ENCODE assay signal across 24 mouse cellular contexts in genomic region chr9:14891891-14892290, GRCm38 (mm10). TPM values are rescaled to one million over a fixed set of nuclear protein-coding genes. Genes with fewer than 3 reads are reported as not detected.
DNase-seq lines count a peak whose midpoint lies in the region; ATAC-seq lines count a peak whose summit lies in the region.
"Had no signal": no experiment of that assay in that cellular context is flagged by ENCODE, and none has a peak within 500 bp of the region (broad histone marks: within the 10 kb centered on the region; RNA-seq: fewer than 3 reads in every experiment).

No protein-coding gene starts in this region.

- no peak overlapping the region for H3K9ac ChIP-seq in hindbrain, embryonic 13.5 days
- H3K9ac ChIP-seq: forebrain, embryonic 13.5 days; heart, embryonic 15.5 days; hindbrain, embryonic 14.5 days; liver, embryonic 12.5 days; liver, postnatal 0 days; neural tube, embryonic 15.5 days had no signal

- H3K36me3 ChIP-seq in hindbrain, embryonic 10.5 days: no peaks in the 10 kb centered on the region
- H3K36me3 ChIP-seq in hindbrain, embryonic 13.5 days: no peaks in the 10 kb centered on the region
- H3K36me3 ChIP-seq: G1E; heart, embryonic 15.5 days; liver, embryonic 12.5 days; neural tube, embryonic 15.5 days had no signal

- H3K9me3 ChIP-seq in hindbrain, embryonic 10.5 days: no peaks in the 10 kb centered on the region
- H3K9me3 ChIP-seq in hindbrain, embryonic 13.5 days: no peaks in the 10 kb centered on the region
- H3K9me3 ChIP-seq: forebrain, embryonic 13.5 days; G1E; heart, embryonic 15.5 days; liver, embryonic 12.5 days; neural tube, embryonic 15.5 days had no signal

- ATAC-seq in hindbrain, embryonic 13.5 days (ENCODE audit: low FRiP score): no peak
- ATAC-seq: forebrain, embryonic 13.5 days; inflammation-experienced regulatory T-cells, adult 6 months; liver, embryonic 12.5 days; liver, postnatal 0 days had no signal

- H3K4me2 ChIP-seq in hindbrain, embryonic 13.5 days: no peak overlapping the region
- H3K4me2 ChIP-seq: forebrain, embryonic 13.5 days; heart, embryonic 15.5 days; hindbrain, embryonic 14.5 days; liver, embryonic 12.5 days; neural tube, embryonic 15.5 days had no signal

- H3K4me1 ChIP-seq in hindbrain, embryonic 10.5 days (replicated peaks): peaks cover 19% of the 10 kb centered on the region; the same call in 1 of the 2 replicates
- peaks cover 28% of the 10 kb centered on the region for H3K4me1 ChIP-seq in hindbrain, embryonic 13.5 days (replicated peaks)
- H3K4me1 ChIP-seq: heart, embryonic 15.5 days had no signal

- H3K27me3 ChIP-seq in hindbrain, embryonic 10.5 days (ENCODE audit: insufficient read depth, poor library complexity, severe bottlenecking): no peaks in the 10 kb centered on the region
- no peaks in the 10 kb centered on the region for H3K27me3 ChIP-seq in hindbrain, embryonic 13.5 days
- H3K27me3 ChIP-seq: forebrain, embryonic 13.5 days; liver, embryonic 12.5 days; neural tube, embryonic 15.5 days had no signal

- 0 out of 2 replicates have a peak overlapping the region, but pooled peaks have one; percentile 8 for H3K27ac ChIP-seq in hindbrain, embryonic 10.5 days
- no peak overlapping the region for H3K27ac ChIP-seq in hindbrain, embryonic 13.5 days
- H3K27ac ChIP-seq: forebrain, embryonic 13.5 days; heart, embryonic 15.5 days; hindbrain, embryonic 14.5 days; left cerebral cortex, adult 2 months; liver, embryonic 12.5 days; macrophage; neural tube, embryonic 15.5 days had no signal

- DNase-seq in hindbrain, embryonic 10.5 days (ENCODE audit: low spot score): no peak
- peak; percentile 4 for DNase-seq in thymus, postnatal 4 days
- no peak for DNase-seq in thymus, postnatal 36 days
- DNase-seq in cerebellum, adult 9-10 months: peak; percentile 10
- peak; percentile 50 to 56 for DNase-seq in cerebellum, postnatal 36 days
- no peak for DNase-seq in ovary, adult 18-20 months (ENCODE audit: low spot score)
- no peak for DNase-seq in spleen, postnatal 4 days (ENCODE audit: low spot score in 2 of 2)
- DNase-seq: adrenal gland, postnatal 14 days; gastrocnemius, postnatal 14 days; kidney, adult 11 months; liver, postnatal 0 days; midbrain, embryonic 14.5 days; right cerebral cortex, postnatal 4 days had no signal

- no peak overlapping the region for H3K4me3 ChIP-seq in hindbrain, embryonic 10.5 days
- no peak overlapping the region for H3K4me3 ChIP-seq in hindbrain, embryonic 13.5 days
- H3K4me3 ChIP-seq: forebrain, embryonic 13.5 days; heart, embryonic 15.5 days; left cerebral cortex, adult 2 months; liver, embryonic 12.5 days; neural tube, embryonic 15.5 days had no signal

- 86% methylated on average over 5 of the region's 5 CpGs for WGBS in hindbrain, embryonic 10.5 days
- 77% methylated on average over 5 of the region's 5 CpGs for WGBS in hindbrain, embryonic 13.5 days

RNA-seq across cellular contexts. Expression of gene Izumo1r, which starts 11.9 kb away (rescaled TPM):
- polyA plus RNA-seq in hindbrain, embryonic 10.5 days (2016; fragmentation: Nextera tagmentation; extraction: Ambion mirVana): 0.24 TPM in 1 of 2 replicates, not detected in the other
- polyA plus RNA-seq in hindbrain, embryonic 13.5 days (2015; fragmentation: Nextera tagmentation; extraction: Ambion mirVana): not detected in 2 replicates
- polyA plus RNA-seq: forebrain, embryonic 13.5 days; G1E; hindbrain, embryonic 14.5 days; liver, embryonic 12.5 days; liver, postnatal 0 days; macrophage; midbrain, embryonic 14.5 days; neural tube, embryonic 15.5 days had no signal

RNA-seq across cellular contexts. Expression of gene Gpr83, which starts 31.9 kb away (rescaled TPM):
- 0.65 and 0.71 TPM in 2 replicates for polyA plus RNA-seq in hindbrain, embryonic 10.5 days (2016; fragmentation: Nextera tagmentation; extraction: Ambion mirVana)
- polyA plus RNA-seq in hindbrain, embryonic 13.5 days (2015; fragmentation: Nextera tagmentation; extraction: Ambion mirVana): 0.70 and 1.1 TPM in 2 replicates
- polyA plus RNA-seq: G1E; liver, postnatal 0 days; urinary bladder, adult 2 months had no signal

Comparison
In these comparisons a context has a peak if more than half of its experiments do, and no peak if none do; other contexts are left out.
1. DNase-seq: peak in thymus, postnatal 4 days (single experiment), cerebellum, adult 9-10 months (single experiment) and cerebellum, postnatal 36 days (2 of 2); none in hindbrain, embryonic 10.5 days (single experiment), thymus, postnatal 36 days (0 of 2), ovary, adult 18-20 months (single experiment) and spleen, postnatal 4 days (0 of 2).